Mouse (Mus musculus): Measurements from ENCODE around the gene Myo9a. TPM values are rescaled to one million over a fixed set of nuclear protein-coding genes. Genes with fewer than 3 reads are reported as not detected.

Myo9a gene
- total and polyA plus RNA-seq, 2 experiments from 2014 or later = 13.2 to 59.9 TPM

DNA sequence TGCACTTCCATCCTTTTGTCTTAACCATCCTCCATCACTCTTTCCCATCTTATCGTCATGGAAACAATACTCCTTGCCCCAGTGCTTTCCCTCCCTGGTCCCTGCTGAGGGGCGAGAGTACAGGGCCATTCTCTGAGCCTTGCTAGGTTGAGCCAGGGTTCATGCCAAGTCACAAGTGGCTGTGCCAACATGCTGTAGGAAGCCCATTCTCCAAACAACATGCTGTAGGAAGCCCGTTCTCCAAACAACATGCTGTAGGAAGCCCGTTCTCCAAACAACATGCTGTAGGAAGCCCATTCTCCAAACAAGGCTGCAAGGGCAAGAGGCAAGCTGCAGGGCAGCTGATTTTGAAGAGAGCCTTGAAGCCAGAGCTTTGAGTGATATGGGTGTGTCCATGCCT is 32.5 kb upstream of the Myo9a start:
- DNase-seq = no peak
- Histone ChIP-seq H3K9ac (no peak overlapping the region), H3K4me1 (ENCODE audit: insufficient read depth) (no peaks in the 10 kb centered on the region), H3K9me3 (ENCODE audit: low read length) (no peaks in the 10 kb centered on the region), H3K4me2 (ENCODE audit: low read depth) (no peak overlapping the region), H3K4me3 (ENCODE audit: low read depth, low read length) (no peak overlapping the region), H3K36me3 (ENCODE audit: insufficient read depth) (no peaks in the 10 kb centered on the region; the same call in 1 of the 2 replicates), H3K27me3 (ENCODE audit: insufficient read depth, low read length) (no peaks in the 10 kb centered on the region; the same call in 1 of the 2 replicates), H3K27ac (ENCODE audit: low read depth, low read length) (no peak overlapping the region)
- TF ChIP-seq CTCF (IDR thresholded peaks at IDR 0.05; ENCODE audit: low read depth) = no peak
- 81% methylated on average over 4 of the region's 4 CpGs for WGBS
- no peak for ATAC-seq

DNA sequence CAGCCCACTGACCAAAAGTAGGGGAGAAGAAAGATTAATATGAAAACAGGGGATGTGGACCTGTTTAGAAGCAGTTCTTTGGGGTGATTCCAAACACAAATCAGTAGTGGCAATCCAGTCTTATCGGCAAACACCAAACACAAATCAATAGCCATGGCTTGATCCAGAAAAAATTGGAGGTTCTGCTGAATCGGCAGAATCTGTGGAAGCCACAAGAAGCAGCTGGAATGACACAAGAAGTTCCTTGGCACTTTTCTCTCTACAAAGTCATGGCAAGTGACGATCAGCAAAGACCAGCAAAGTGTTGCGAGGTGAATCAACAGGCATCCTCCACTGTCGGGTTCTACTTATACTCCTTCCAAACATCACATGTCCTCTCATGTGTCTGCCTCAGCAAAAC is 29.6 kb upstream of the Myo9a start:
- TF ChIP-seq CTCF (IDR thresholded peaks at IDR 0.05; ENCODE audit: low read depth) = no peak
- WGBS = 92% methylated on average over 5 of the region's 5 CpGs

DNA sequence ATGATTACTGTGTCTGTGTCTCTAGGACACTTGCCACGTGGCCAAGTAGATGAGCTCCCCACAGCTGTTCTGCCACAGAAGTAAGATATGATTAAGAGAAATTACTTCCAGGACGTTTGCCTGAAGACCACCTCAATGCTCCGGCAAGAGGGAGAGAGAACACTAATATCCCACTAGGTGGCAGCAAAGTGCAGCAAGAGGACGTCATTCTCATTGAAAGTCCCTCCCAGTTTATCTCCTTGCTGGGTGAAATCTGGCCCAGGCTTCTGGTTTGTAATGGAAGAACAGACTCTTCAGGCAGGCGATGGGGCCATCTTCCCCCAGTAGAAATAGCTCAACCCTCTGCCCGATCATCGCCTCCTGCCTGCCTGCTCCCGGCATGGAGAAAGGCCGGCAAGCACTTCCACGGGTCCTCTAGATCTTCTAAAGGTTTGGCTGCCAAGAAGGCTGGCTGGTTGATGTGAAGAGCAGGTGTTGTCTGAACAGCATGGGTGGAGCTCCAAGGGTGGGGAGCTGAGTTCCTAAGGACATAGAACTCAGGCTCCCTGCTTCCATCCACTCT is 27.5 kb upstream of the Myo9a start:
- DNase-seq (peak; percentile 91), ATAC-seq (peak; percentile 93)
- H3K27me3 ChIP-seq (ENCODE audit: insufficient read depth, low read length) = no peaks in the 10 kb centered on the region; the same call in 1 of the 2 replicates
- H3K36me3 ChIP-seq (ENCODE audit: insufficient read depth) = no peaks in the 10 kb centered on the region
- peak; percentile 94 for TF ChIP-seq CTCF (IDR thresholded peaks at IDR 0.05; ENCODE audit: low read depth)
- H3K4me3 ChIP-seq (ENCODE audit: low read depth, low read length) = peak overlapping the region; percentile 28
- H3K9me3 ChIP-seq (ENCODE audit: low read length) = no peaks in the 10 kb centered on the region
- 9% methylated on average over 10 of the region's 10 CpGs for WGBS
- peak overlapping the region; percentile 42; the same call in 1 of the 2 replicates for H3K27ac ChIP-seq (ENCODE audit: low read depth, low read length)
- H3K4me1 ChIP-seq (ENCODE audit: insufficient read depth) = no peaks in the 10 kb centered on the region; the same call in 1 of the 2 replicates
- H3K4me2 ChIP-seq (ENCODE audit: low read depth) = peak overlapping the region; percentile 52
- H3K9ac ChIP-seq = peak overlapping the region; percentile 51

More for the DNA sequence above, 29.6 kb upstream of the Myo9a start:
- no peaks in the 10 kb centered on the region; the same call in 1 of the 2 replicates for H3K4me1 ChIP-seq (ENCODE audit: insufficient read depth)
- no peak for ATAC-seq
- H3K9ac ChIP-seq = no peak overlapping the region
- DNase-seq = no peak
- H3K4me3 ChIP-seq (ENCODE audit: low read depth, low read length) = no peak overlapping the region
- no peak overlapping the region for H3K27ac ChIP-seq (ENCODE audit: low read depth, low read length)
- H3K4me2 ChIP-seq (ENCODE audit: low read depth) = no peak overlapping the region
- H3K9me3 ChIP-seq (ENCODE audit: low read length) = no peaks in the 10 kb centered on the region
- H3K27me3 ChIP-seq (ENCODE audit: insufficient read depth, low read length) = no peaks in the 10 kb centered on the region; the same call in 1 of the 2 replicates
- H3K36me3 ChIP-seq (ENCODE audit: insufficient read depth) = no peaks in the 10 kb centered on the region

DNA sequence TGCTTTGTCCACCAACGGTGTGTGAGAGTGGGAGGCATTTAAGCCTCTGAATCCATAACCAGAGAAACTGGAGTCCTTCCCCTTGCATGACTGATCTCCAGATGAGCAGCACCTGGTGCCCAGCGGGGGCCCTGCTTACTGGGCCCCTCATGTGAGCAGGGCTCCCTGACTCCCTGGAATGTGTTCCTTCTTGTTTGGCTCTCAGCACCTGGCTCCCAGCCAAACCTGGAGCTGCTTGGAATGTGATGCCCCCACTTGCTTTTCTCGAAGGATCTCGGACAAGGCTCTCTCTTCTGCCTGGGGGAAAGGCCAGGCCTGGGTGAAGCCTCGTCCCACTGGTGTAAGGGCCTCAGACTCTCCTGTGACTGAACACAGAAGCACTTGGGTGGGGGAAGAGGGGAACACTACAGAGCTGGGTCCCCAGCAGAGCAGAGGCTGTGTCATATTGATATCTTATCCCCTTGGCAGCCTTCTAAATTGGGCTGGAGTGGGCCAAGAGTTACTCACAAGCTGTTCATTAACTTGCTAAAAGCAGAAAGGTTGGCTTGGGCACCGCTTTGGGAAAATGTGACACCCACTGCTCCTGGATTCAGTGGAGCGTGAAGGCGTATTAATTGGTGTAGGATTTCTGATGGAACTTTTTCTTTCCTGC is 26.8 kb upstream of the Myo9a start:
- ATAC-seq (peak; percentile 32; the same call in 1 of the 2 replicates), DNase-seq (peak; percentile 43)
- 40% methylated on average over 8 of the region's 8 CpGs for WGBS

DNA sequence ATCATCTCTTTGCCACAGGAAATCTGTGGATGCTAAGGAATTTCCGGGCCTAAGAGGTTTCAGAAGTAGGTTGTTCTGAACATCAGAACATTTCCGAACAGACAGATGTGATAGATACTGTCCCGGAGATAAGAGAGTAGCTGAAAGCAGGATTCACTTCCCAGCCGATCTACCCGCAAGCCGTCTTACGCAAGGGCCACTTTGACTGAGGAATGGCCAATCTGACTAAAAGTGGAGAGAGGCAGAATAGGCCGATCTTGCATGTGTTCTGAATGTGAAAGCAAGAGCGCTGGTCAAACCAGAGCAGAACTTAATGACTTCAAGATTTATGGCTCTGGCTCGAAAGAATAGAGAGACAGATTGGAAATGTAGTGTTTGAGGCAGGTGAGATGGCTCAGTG is 25.2 kb upstream of the Myo9a start:
- H3K9me3 ChIP-seq (ENCODE audit: low read length) = no peaks in the 10 kb centered on the region
- H3K27ac ChIP-seq (ENCODE audit: low read depth, low read length) = no peak overlapping the region
- H3K27me3 ChIP-seq (ENCODE audit: insufficient read depth, low read length) = no peaks in the 10 kb centered on the region; the same call in 1 of the 2 replicates
- no peak overlapping the region for H3K4me3 ChIP-seq (ENCODE audit: low read depth, low read length)
- H3K36me3 ChIP-seq (ENCODE audit: insufficient read depth) = no peaks in the 10 kb centered on the region
- H3K9ac ChIP-seq = no peak overlapping the region
- ATAC-seq (no peak), DNase-seq (no peak)
- WGBS = 90% methylated on average over 10 of the region's 10 CpGs
- no peak for TF ChIP-seq CTCF (IDR thresholded peaks at IDR 0.05; ENCODE audit: low read depth)
- no peaks in the 10 kb centered on the region; the same call in 1 of the 2 replicates for H3K4me1 ChIP-seq (ENCODE audit: insufficient read depth)
- no peak overlapping the region for H3K4me2 ChIP-seq (ENCODE audit: low read depth)

More for the DNA sequence above, 26.8 kb upstream of the Myo9a start:
- Histone ChIP-seq H3K9ac (no peak overlapping the region), H3K4me3 (ENCODE audit: low read depth, low read length) (no peak overlapping the region), H3K27ac (ENCODE audit: low read depth, low read length) (no peak overlapping the region), H3K27me3 (ENCODE audit: insufficient read depth, low read length) (no peaks in the 10 kb centered on the region; the same call in 1 of the 2 replicates), H3K9me3 (ENCODE audit: low read length) (no peaks in the 10 kb centered on the region), H3K4me2 (ENCODE audit: low read depth) (peak overlapping the region; percentile 52; the same call in 1 of the 2 replicates), H3K36me3 (ENCODE audit: insufficient read depth) (no peaks in the 10 kb centered on the region), H3K4me1 (ENCODE audit: insufficient read depth) (no peaks in the 10 kb centered on the region; the same call in 1 of the 2 replicates)
- no peak for TF ChIP-seq CTCF (IDR thresholded peaks at IDR 0.05; ENCODE audit: low read depth)

DNA sequence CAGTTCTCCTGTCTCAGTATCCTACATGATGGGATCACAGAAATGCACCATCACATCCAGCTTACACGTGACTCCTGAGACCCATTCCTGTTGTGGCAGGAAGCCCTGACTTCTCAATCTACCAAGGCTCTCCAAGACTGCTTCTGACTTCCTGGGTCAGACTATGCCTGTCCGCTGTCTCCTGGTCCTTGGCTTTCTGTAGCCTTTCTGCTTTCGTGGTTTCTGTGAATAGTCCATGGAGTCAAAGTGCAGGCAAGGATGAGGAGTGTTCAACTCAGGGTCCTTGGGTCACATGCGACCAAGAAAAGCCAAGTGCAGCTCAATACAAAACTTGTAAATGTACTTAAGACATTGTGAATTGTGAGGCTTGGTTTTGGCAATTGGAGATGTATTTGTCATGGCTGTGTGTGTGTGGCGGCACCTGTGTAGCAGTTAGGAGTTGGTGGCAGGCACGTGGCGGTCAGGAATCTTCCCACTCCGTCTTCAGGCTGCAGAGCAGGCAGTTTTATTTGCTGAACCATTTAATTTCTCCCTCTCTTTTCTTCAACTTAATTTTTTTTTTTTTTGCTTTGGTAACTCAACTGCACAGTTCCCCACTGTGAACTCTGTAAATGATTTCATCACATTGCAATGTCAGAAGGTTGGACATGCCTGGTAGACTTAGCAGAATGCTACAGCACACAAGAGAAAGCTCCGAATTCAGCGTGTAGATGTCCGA is 23.0 kb upstream of the Myo9a start:
- Histone ChIP-seq H3K4me3 (ENCODE audit: low read depth, low read length) (no peak overlapping the region), H3K36me3 (ENCODE audit: insufficient read depth) (no peaks in the 10 kb centered on the region), H3K4me2 (ENCODE audit: low read depth) (no peak overlapping the region), H3K4me1 (ENCODE audit: insufficient read depth) (no peaks in the 10 kb centered on the region; the same call in 1 of the 2 replicates), H3K27ac (ENCODE audit: low read depth, low read length) (no peak overlapping the region), H3K9ac (no peak overlapping the region), H3K9me3 (ENCODE audit: low read length) (no peaks in the 10 kb centered on the region), H3K27me3 (ENCODE audit: insufficient read depth, low read length) (no peaks in the 10 kb centered on the region)
- TF ChIP-seq CTCF (IDR thresholded peaks at IDR 0.05; ENCODE audit: low read depth) = no peak
- WGBS = 86% methylated on average over 11 of the region's 11 CpGs
- no peak for DNase-seq
- ATAC-seq = no peak

Data from forebrain, postnatal 0 days (tissue).